Mouse (Mus musculus): Measurements from ENCODE around the gene Nxpe3.

DNA sequence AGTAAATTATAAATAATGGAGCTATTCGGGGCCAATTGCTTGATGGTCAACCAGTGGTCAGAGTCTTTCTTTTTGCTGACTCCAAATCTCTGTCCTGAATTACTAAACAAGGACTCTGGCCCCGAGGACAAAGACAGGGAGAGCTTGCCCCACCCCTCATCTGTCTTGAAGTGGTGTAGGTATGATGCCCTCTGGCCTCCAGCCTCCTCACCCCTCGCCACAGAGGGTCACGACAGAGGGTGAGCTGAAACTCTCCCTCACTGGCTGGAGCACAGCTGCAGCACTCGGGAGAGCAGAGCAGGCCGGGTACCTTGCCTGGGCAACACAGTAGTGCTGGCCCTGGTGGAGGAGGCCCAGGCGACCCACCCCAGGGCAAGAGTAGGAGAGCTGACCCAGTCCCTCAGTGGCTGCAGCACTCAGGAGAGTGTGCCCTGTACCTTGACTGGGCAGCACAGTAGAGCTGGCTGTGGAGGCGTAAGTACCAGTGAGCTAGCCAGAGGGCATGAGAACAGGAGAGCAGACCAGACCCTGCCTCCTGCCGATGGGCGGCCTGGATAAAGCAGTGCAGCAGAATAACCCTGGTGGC lies 15.2 kb upstream of the Nxpe3 start:
- TF ChIP-seq POLR2AphosphoS2 (IDR thresholded peaks at IDR 0.05; ENCODE audit: insufficient read length, low read depth) (no peak), POLR2A (IDR thresholded peaks at IDR 0.05; ENCODE audit: insufficient read length, low read depth) (no peak), E2F4 (IDR thresholded peaks at IDR 0.05; ENCODE audit: insufficient read depth) (no peak), USF1 (IDR thresholded peaks at IDR 0.05; ENCODE audit: low read depth) (no peak), TCF3 (IDR thresholded peaks at IDR 0.05; ENCODE audit: insufficient read length, low read depth) (no peak)
